Mouse (Mus musculus): ENCODE results near the gene Pcolce2. TPM values are rescaled to one million over a fixed set of nuclear protein-coding genes. Genes with fewer than 3 reads are reported as not detected.

The Pcolce2 gene
- polyA plus RNA-seq, 1 experiment: not detected

- Histone ChIP-seq H3K27me3 (ENCODE audit: control insufficient read depth) (no peaks in the 10 kb centered on the region), H3K9me3 (ENCODE audit: control insufficient read depth, low read length) (peaks cover 21% of the 10 kb centered on the region), H3K4me3 (replicated peaks) (no peak overlapping the region), H3K36me3 (ENCODE audit: control insufficient read depth) (no peaks in the 10 kb centered on the region; the same call in 1 of the 2 replicates), H3K4me1 (ENCODE audit: control insufficient read depth) (no peaks in the 10 kb centered on the region)
- TF ChIP-seq TAL1 (IDR thresholded peaks at IDR 0.05; ENCODE audit: low read length) (no peak), GATA1 (IDR thresholded peaks at IDR 0.05; ENCODE audit: low read length) (no peak)
Measured at GRCm38 (mm10) chr9:95672331-95672730, 34.9 kb downstream of the Pcolce2 start.

GRCm38 (mm10) chr9:95672760-95673159, 35.4 kb downstream of the Pcolce2 start:
- H3K4me1 ChIP-seq (ENCODE audit: control insufficient read depth): no peaks in the 10 kb centered on the region
- no peak for TF ChIP-seq GATA1 (IDR thresholded peaks at IDR 0.05; ENCODE audit: low read length)
- no peak for TF ChIP-seq TAL1 (IDR thresholded peaks at IDR 0.05; ENCODE audit: low read length)
- no peaks in the 10 kb centered on the region; the same call in 1 of the 2 replicates for H3K36me3 ChIP-seq (ENCODE audit: control insufficient read depth)
- no peaks in the 10 kb centered on the region for H3K27me3 ChIP-seq (ENCODE audit: control insufficient read depth)
- H3K4me3 ChIP-seq (replicated peaks): no peak overlapping the region
- peaks cover 21% of the 10 kb centered on the region for H3K9me3 ChIP-seq (ENCODE audit: control insufficient read depth, low read length)

GRCm38 (mm10) chr9:95675064-95675699, 37.8 kb downstream of the Pcolce2 start:
- Histone ChIP-seq H3K4me3 (replicated peaks) (no peak overlapping the region), H3K36me3 (ENCODE audit: control insufficient read depth) (no peaks in the 10 kb centered on the region), H3K4me1 (ENCODE audit: control insufficient read depth) (no peaks in the 10 kb centered on the region), H3K27me3 (ENCODE audit: control insufficient read depth) (no peaks in the 10 kb centered on the region), H3K9me3 (ENCODE audit: control insufficient read depth, low read length) (peaks cover 18% of the 10 kb centered on the region)
- TF ChIP-seq TAL1 (IDR thresholded peaks at IDR 0.05; ENCODE audit: low read length) (no peak), GATA1 (IDR thresholded peaks at IDR 0.05; ENCODE audit: low read length) (no peak)

DNA sequence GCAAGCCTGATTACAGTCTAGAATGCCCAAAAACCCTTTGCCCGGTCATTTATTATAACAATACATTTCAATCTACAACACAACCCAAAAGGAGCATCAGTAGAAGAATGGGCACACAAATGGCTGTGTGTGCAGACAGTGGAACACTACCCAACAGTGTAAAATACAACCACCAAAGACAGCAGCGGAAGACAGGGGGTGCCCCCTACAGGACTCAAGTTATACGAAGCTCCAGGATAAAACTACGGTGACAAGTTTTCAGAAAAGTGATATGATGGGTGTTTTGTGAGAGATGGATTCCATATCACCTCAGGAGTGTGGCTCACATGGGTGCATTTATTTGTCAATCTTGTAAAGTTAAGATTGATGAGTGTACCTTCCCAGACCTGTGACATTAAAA, 38.6 kb downstream of the Pcolce2 start:
- TF ChIP-seq GATA1 (IDR thresholded peaks at IDR 0.05; ENCODE audit: low read length) (no peak), TAL1 (IDR thresholded peaks at IDR 0.05; ENCODE audit: low read length) (no peak)
- H3K27me3 ChIP-seq (ENCODE audit: control insufficient read depth): no peaks in the 10 kb centered on the region
- H3K4me1 ChIP-seq (ENCODE audit: control insufficient read depth): no peaks in the 10 kb centered on the region
- H3K9me3 ChIP-seq (ENCODE audit: control insufficient read depth, low read length): peaks cover 18% of the 10 kb centered on the region
- no peak overlapping the region for H3K4me3 ChIP-seq (replicated peaks)
- no peaks in the 10 kb centered on the region for H3K36me3 ChIP-seq (ENCODE audit: control insufficient read depth)

- H3K4me3 ChIP-seq (replicated peaks): no peak overlapping the region
- H3K4me1 ChIP-seq (ENCODE audit: control insufficient read depth): no peaks in the 10 kb centered on the region
- H3K27me3 ChIP-seq (ENCODE audit: control insufficient read depth): no peaks in the 10 kb centered on the region
- H3K36me3 ChIP-seq (ENCODE audit: control insufficient read depth): no peaks in the 10 kb centered on the region
- peaks cover 16% of the 10 kb centered on the region for H3K9me3 ChIP-seq (ENCODE audit: control insufficient read depth, low read length)
- TF ChIP-seq GATA1 (IDR thresholded peaks at IDR 0.05; ENCODE audit: low read length): no peak
- no peak for TF ChIP-seq TAL1 (IDR thresholded peaks at IDR 0.05; ENCODE audit: low read length)
Measured at GRCm38 (mm10) chr9:95679966-95680365, 42.6 kb downstream of the Pcolce2 start.

DNA sequence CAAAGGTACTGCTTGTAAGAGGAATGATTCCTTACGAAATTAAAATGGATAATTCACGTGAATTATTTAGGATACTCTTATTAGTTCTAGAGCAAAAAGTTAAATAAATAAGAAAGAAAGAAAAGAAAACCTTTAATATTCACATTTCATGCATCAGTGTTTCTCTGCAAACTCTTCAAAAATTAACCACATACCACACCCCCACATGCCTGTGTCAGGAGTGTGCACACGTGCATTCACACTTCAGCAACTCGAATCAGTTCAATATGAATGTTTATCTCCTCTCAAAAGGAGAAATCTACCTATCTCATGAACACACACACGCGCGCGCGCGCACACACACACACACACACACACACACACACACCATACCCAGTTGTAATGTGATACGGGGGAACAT, 43.3 kb downstream of the Pcolce2 start:
- no peaks in the 10 kb centered on the region for H3K4me1 ChIP-seq (ENCODE audit: control insufficient read depth)
- no peak overlapping the region for H3K4me3 ChIP-seq (replicated peaks)
- no peak for TF ChIP-seq TAL1 (IDR thresholded peaks at IDR 0.05; ENCODE audit: low read length)
- H3K9me3 ChIP-seq (ENCODE audit: control insufficient read depth, low read length): peaks cover 9% of the 10 kb centered on the region
- H3K36me3 ChIP-seq (ENCODE audit: control insufficient read depth): no peaks in the 10 kb centered on the region
- no peaks in the 10 kb centered on the region for H3K27me3 ChIP-seq (ENCODE audit: control insufficient read depth)

- no peak overlapping the region for H3K4me3 ChIP-seq (replicated peaks)
- no peaks in the 10 kb centered on the region for H3K9me3 ChIP-seq (ENCODE audit: control insufficient read depth, low read length)
- no peaks in the 10 kb centered on the region for H3K27me3 ChIP-seq (ENCODE audit: control insufficient read depth)
- H3K36me3 ChIP-seq (ENCODE audit: control insufficient read depth): no peaks in the 10 kb centered on the region
- TF ChIP-seq GATA1 (IDR thresholded peaks at IDR 0.05; ENCODE audit: low read length): no peak
- no peak for TF ChIP-seq TAL1 (IDR thresholded peaks at IDR 0.05; ENCODE audit: low read length)
- no peaks in the 10 kb centered on the region for H3K4me1 ChIP-seq (ENCODE audit: control insufficient read depth)
Measured at GRCm38 (mm10) chr9:95685660-95686440, 48.4 kb downstream of the Pcolce2 start.

DNA sequence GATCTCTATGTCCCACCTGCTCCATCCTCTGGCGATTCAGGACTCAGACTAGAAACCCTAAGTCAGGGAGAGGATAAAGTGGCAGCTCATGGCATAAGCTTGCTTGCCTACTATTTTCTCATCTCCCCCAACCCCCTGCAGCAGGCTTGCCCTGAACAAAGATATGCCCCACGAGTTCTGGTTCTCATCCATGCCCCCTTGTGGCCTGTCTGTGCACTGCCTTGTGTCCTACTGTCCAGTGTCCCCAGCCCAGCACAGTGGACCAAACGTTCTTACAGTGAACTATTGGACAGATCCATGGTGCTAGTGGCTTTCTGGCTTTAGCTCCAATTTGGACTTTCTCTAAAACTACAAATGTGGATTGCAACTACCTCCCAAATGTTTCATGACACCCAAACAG, 50.7 kb downstream of the Pcolce2 start:
- no peak for TF ChIP-seq GATA1 (IDR thresholded peaks at IDR 0.05; ENCODE audit: low read length)
- TF ChIP-seq TAL1 (IDR thresholded peaks at IDR 0.05; ENCODE audit: low read length): no peak
- H3K4me1 ChIP-seq (ENCODE audit: control insufficient read depth): no peaks in the 10 kb centered on the region
- H3K4me3 ChIP-seq (replicated peaks): no peak overlapping the region
- no peaks in the 10 kb centered on the region; the same call in 1 of the 2 replicates for H3K36me3 ChIP-seq (ENCODE audit: control insufficient read depth)
- H3K9me3 ChIP-seq (ENCODE audit: control insufficient read depth, low read length): no peaks in the 10 kb centered on the region
- H3K27me3 ChIP-seq (ENCODE audit: control insufficient read depth): no peaks in the 10 kb centered on the region

- Histone ChIP-seq H3K4me3 (replicated peaks) (no peak overlapping the region), H3K27me3 (ENCODE audit: control insufficient read depth) (no peaks in the 10 kb centered on the region), H3K36me3 (ENCODE audit: control insufficient read depth) (no peaks in the 10 kb centered on the region; the same call in 1 of the 2 replicates), H3K9me3 (ENCODE audit: control insufficient read depth, low read length) (no peaks in the 10 kb centered on the region), H3K4me1 (ENCODE audit: control insufficient read depth) (no peaks in the 10 kb centered on the region)
- no peak for TF ChIP-seq GATA1 (IDR thresholded peaks at IDR 0.05; ENCODE audit: low read length)
- no peak for TF ChIP-seq TAL1 (IDR thresholded peaks at IDR 0.05; ENCODE audit: low read length)
Measured at GRCm38 (mm10) chr9:95692823-95693222, 55.4 kb downstream of the Pcolce2 start.

All from erythroblast, embryonic 14.5 days (primary cell).